Mouse (Mus musculus): ENCODE results near the gene Fkbp5. TPM values are rescaled to one million over a fixed set of nuclear protein-coding genes. Genes with fewer than 3 reads are reported as not detected.

Gene Fkbp5
- polyA plus RNA-seq, 1 experiment from 2014 or later: 33.8 TPM

GRCm38 (mm10) chr17:28447789-28448188 lies 69.5 kb downstream of the Fkbp5 start:
- Histone ChIP-seq H3K4me2 (replicated peaks) (no peak overlapping the region), H3K9me3 (no peaks in the 10 kb centered on the region), H3K27me3 (no peaks in the 10 kb centered on the region), H3K36me3 (no peaks in the 10 kb centered on the region), H3K9ac (no peak overlapping the region), H3K4me3 (no peak overlapping the region), H3K4me1 (peaks cover 5% of the 10 kb centered on the region; the same call in 1 of the 2 replicates), H3K27ac (no peak overlapping the region)
- ATAC-seq (ENCODE audit: insufficient number of reproducible peaks, insufficient read depth, low FRiP score, low TSS enrichment): no peak
- WGBS: 82% methylated on average over 7 of the region's 7 CpGs

- Histone ChIP-seq H3K4me2 (replicated peaks) (no peak overlapping the region), H3K36me3 (no peaks in the 10 kb centered on the region), H3K9ac (no peak overlapping the region), H3K27ac (no peak overlapping the region), H3K27me3 (no peaks in the 10 kb centered on the region), H3K4me3 (no peak overlapping the region), H3K4me1 (peaks cover under 1% of the 10 kb centered on the region; the same call in 1 of the 2 replicates), H3K9me3 (no peaks in the 10 kb centered on the region)
- no peak for ATAC-seq (ENCODE audit: insufficient number of reproducible peaks, insufficient read depth, low FRiP score, low TSS enrichment)
- WGBS: 79% methylated on average over 5 of the region's 5 CpGs
These were observed 70.5 kb downstream of the Fkbp5 start for GRCm38 (mm10) chr17:28446820-28447168.

- no peak for ATAC-seq (ENCODE audit: insufficient number of reproducible peaks, insufficient read depth, low FRiP score, low TSS enrichment)
- no peak overlapping the region for H3K9ac ChIP-seq
- H3K27me3 ChIP-seq: no peaks in the 10 kb centered on the region
- no peak overlapping the region for H3K4me3 ChIP-seq
- WGBS: 90% methylated on average over 12 of the region's 12 CpGs
- no peaks in the 10 kb centered on the region for H3K9me3 ChIP-seq
- no peaks in the 10 kb centered on the region for H3K4me1 ChIP-seq
- H3K4me2 ChIP-seq (replicated peaks): no peak overlapping the region
- H3K36me3 ChIP-seq: no peaks in the 10 kb centered on the region
- no peak overlapping the region for H3K27ac ChIP-seq
These were observed 71.2 kb downstream of the Fkbp5 start for GRCm38 (mm10) chr17:28445886-28446819.

GRCm38 (mm10) chr17:28442661-28443060 lies 74.7 kb downstream of the Fkbp5 start:
- Histone ChIP-seq H3K27ac (no peak overlapping the region), H3K9ac (no peak overlapping the region), H3K27me3 (no peaks in the 10 kb centered on the region), H3K9me3 (no peaks in the 10 kb centered on the region), H3K4me3 (no peak overlapping the region), H3K4me1 (no peaks in the 10 kb centered on the region), H3K36me3 (0 out of 2 replicates have a peak, but pooled peaks cover 9% of the 10 kb centered on the region), H3K4me2 (replicated peaks) (no peak overlapping the region)
- WGBS: 85% methylated on average over 6 of the region's 6 CpGs
- no peak for ATAC-seq (ENCODE audit: insufficient number of reproducible peaks, insufficient read depth, low FRiP score, low TSS enrichment)

GRCm38 (mm10) chr17:28438342-28439115 lies 78.8 kb downstream of the Fkbp5 start:
- Histone ChIP-seq H3K27ac (no peak overlapping the region), H3K4me1 (no peaks in the 10 kb centered on the region), H3K9ac (no peak overlapping the region), H3K9me3 (no peaks in the 10 kb centered on the region), H3K4me2 (replicated peaks) (no peak overlapping the region), H3K36me3 (0 out of 2 replicates have a peak, but pooled peaks cover 22% of the 10 kb centered on the region), H3K27me3 (no peaks in the 10 kb centered on the region), H3K4me3 (no peak overlapping the region)
- no peak for ATAC-seq (ENCODE audit: insufficient number of reproducible peaks, insufficient read depth, low FRiP score, low TSS enrichment)
- WGBS: 81% methylated on average over 6 of the region's 6 CpGs

GRCm38 (mm10) chr17:28437938-28438337 lies 79.4 kb downstream of the Fkbp5 start:
- Histone ChIP-seq H3K4me2 (replicated peaks) (no peak overlapping the region), H3K4me1 (no peaks in the 10 kb centered on the region), H3K27me3 (no peaks in the 10 kb centered on the region), H3K9me3 (no peaks in the 10 kb centered on the region), H3K9ac (no peak overlapping the region), H3K27ac (no peak overlapping the region), H3K36me3 (0 out of 2 replicates have a peak, but pooled peaks cover 22% of the 10 kb centered on the region), H3K4me3 (no peak overlapping the region)
- ATAC-seq (ENCODE audit: insufficient number of reproducible peaks, insufficient read depth, low FRiP score, low TSS enrichment): no peak
- 76% methylated on average over 2 of the region's 2 CpGs for WGBS

- 85% methylated on average over 5 of the region's 5 CpGs for WGBS
- Histone ChIP-seq H3K4me2 (replicated peaks) (no peak overlapping the region), H3K9me3 (no peaks in the 10 kb centered on the region), H3K9ac (no peak overlapping the region), H3K27ac (no peak overlapping the region), H3K4me3 (no peak overlapping the region), H3K4me1 (no peaks in the 10 kb centered on the region; the same call in 1 of the 2 replicates), H3K27me3 (no peaks in the 10 kb centered on the region), H3K36me3 (0 out of 2 replicates have a peak, but pooled peaks cover 20% of the 10 kb centered on the region)
- ATAC-seq (ENCODE audit: insufficient number of reproducible peaks, insufficient read depth, low FRiP score, low TSS enrichment): no peak
These were observed 82.3 kb downstream of the Fkbp5 start for GRCm38 (mm10) chr17:28434921-28435485.

- no peak for ATAC-seq (ENCODE audit: insufficient number of reproducible peaks, insufficient read depth, low FRiP score, low TSS enrichment)
- 88% methylated on average over 6 of the region's 6 CpGs for WGBS
- H3K27me3 ChIP-seq: no peaks in the 10 kb centered on the region
- H3K4me1 ChIP-seq: no peaks in the 10 kb centered on the region; the same call in 1 of the 2 replicates
- 0 out of 2 replicates have a peak, but pooled peaks cover 13% of the 10 kb centered on the region for H3K36me3 ChIP-seq
- no peak overlapping the region for H3K4me2 ChIP-seq (replicated peaks)
- no peak overlapping the region for H3K9ac ChIP-seq
- no peaks in the 10 kb centered on the region for H3K9me3 ChIP-seq
- no peak overlapping the region for H3K4me3 ChIP-seq
- H3K27ac ChIP-seq: no peak overlapping the region
These were observed 84.3 kb downstream of the Fkbp5 start for GRCm38 (mm10) chr17:28433029-28433428.

GRCm38 (mm10) chr17:28431931-28432335 lies 85.4 kb downstream of the Fkbp5 start:
- H3K36me3 ChIP-seq: peaks cover 17% of the 10 kb centered on the region
- H3K4me2 ChIP-seq (replicated peaks): no peak overlapping the region
- 81% methylated on average over 6 of the region's 6 CpGs for WGBS
- H3K27me3 ChIP-seq: no peaks in the 10 kb centered on the region
- no peaks in the 10 kb centered on the region for H3K9me3 ChIP-seq
- 0 out of 2 replicates have a peak overlapping the region, but pooled peaks have one; percentile 41 for H3K27ac ChIP-seq
- H3K9ac ChIP-seq: no peak overlapping the region
- ATAC-seq (ENCODE audit: insufficient number of reproducible peaks, insufficient read depth, low FRiP score, low TSS enrichment): no peak
- H3K4me1 ChIP-seq: no peaks in the 10 kb centered on the region; the same call in 1 of the 2 replicates
- no peak overlapping the region for H3K4me3 ChIP-seq

GRCm38 (mm10) chr17:28431038-28431437 lies 86.3 kb downstream of the Fkbp5 start:
- no peak for ATAC-seq (ENCODE audit: insufficient number of reproducible peaks, insufficient read depth, low FRiP score, low TSS enrichment)
- WGBS: 51% methylated on average over 7 of the region's 7 CpGs

GRCm38 (mm10) chr17:28428474-28429258 lies 88.7 kb downstream of the Fkbp5 start:
- peaks cover 13% of the 10 kb centered on the region for H3K36me3 ChIP-seq
- no peaks in the 10 kb centered on the region for H3K9me3 ChIP-seq
- no peak overlapping the region for H3K4me3 ChIP-seq
- no peak overlapping the region for H3K27ac ChIP-seq
- H3K27me3 ChIP-seq: no peaks in the 10 kb centered on the region
- H3K4me1 ChIP-seq: no peaks in the 10 kb centered on the region; the same call in 1 of the 2 replicates
- no peak overlapping the region for H3K9ac ChIP-seq
- no peak for ATAC-seq (ENCODE audit: insufficient number of reproducible peaks, insufficient read depth, low FRiP score, low TSS enrichment)
- no peak overlapping the region for H3K4me2 ChIP-seq (replicated peaks)
- 75% methylated on average over 15 of the region's 15 CpGs for WGBS

More at GRCm38 (mm10) chr17:28431038-28431437, 86.3 kb downstream of the Fkbp5 start:
- no peak overlapping the region for H3K4me3 ChIP-seq
- H3K36me3 ChIP-seq: peaks cover 14% of the 10 kb centered on the region
- no peaks in the 10 kb centered on the region for H3K9me3 ChIP-seq
- 0 out of 2 replicates have a peak overlapping the region, but pooled peaks have one; percentile 41 for H3K27ac ChIP-seq
- H3K4me2 ChIP-seq (replicated peaks): no peak overlapping the region
- no peaks in the 10 kb centered on the region; the same call in 1 of the 2 replicates for H3K4me1 ChIP-seq
- no peaks in the 10 kb centered on the region for H3K27me3 ChIP-seq
- no peak overlapping the region for H3K9ac ChIP-seq

Measured in embryonic facial prominence, embryonic 12.5 days (tissue).